Mouse (Mus musculus): ENCODE data around the gene Efna3.

DNA sequence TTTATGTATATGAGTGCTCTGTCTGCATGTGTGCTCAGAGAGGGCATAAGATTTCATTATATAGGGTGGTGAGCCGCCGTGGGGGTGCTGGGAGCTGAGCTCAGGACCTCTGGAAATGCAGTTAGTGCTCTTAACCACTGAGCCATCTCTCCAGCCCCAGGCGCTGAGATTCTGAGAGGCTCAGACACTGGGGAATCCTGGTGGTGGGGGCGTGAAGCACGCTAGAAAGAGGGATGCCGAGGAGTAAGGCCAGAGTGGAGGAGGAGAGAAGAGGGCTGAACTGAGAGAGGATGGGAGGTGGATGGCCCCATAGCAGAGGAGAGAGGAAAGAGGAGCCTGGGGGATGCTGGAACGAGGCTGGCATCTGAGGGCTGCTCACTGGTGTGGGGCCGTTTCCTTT, 41.9 kb upstream of the Efna3 start:
- TF ChIP-seq CTCF (IDR thresholded peaks at IDR 0.05; ENCODE audit: low read depth, low read length) (no peak), POLR2A (IDR thresholded peaks at IDR 0.05; ENCODE audit: extremely low read depth, insufficient read depth, low read length) (no peak)

Data from liver, adult 2 months (tissue).